18 mouse cellular contexts compared by ENCODE assay signal in genomic region chr9:58690701-58691100, GRCm38 (mm10). TPM values are rescaled to one million over a fixed set of nuclear protein-coding genes. Genes with fewer than 3 reads are reported as not detected.
DNase-seq lines count a peak whose midpoint lies in the region.
"Had no signal": no experiment of that assay in that cellular context is flagged by ENCODE, and none has a peak within 500 bp of the region (broad histone marks: within the 10 kb centered on the region; RNA-seq: fewer than 3 reads in every experiment).

No protein-coding gene starts in this region.

- no peaks in the 10 kb centered on the region for H3K9me3 ChIP-seq in heart, embryonic 10.5 days

- H3K27me3 ChIP-seq in heart, embryonic 10.5 days (ENCODE audit: insufficient read depth, poor library complexity, severe bottlenecking): no peaks in the 10 kb centered on the region
- H3K27me3 ChIP-seq: CH12.LX, Patski had no signal

- no peak overlapping the region for H3K4me3 ChIP-seq in heart, embryonic 10.5 days

- 76% methylated on average over 4 of the region's 4 CpGs for WGBS in heart, embryonic 10.5 days

- no peak overlapping the region for H3K27ac ChIP-seq in heart, embryonic 10.5 days

- intact Hi-C loops in heart, postnatal 10 days (cut with DNase I): no loop called here
- intact Hi-C loops in heart, postnatal 14 days (cut with DNase I): no loop called here

- DNase-seq in heart, adult 11 months: peak; percentile 74
- no peak for DNase-seq in heart, postnatal 10 days
- DNase-seq in heart, embryonic 10.5 days (ENCODE audit: low spot score): peak; percentile 74
- DNase-seq in heart, postnatal 14 days: no peak
- DNase-seq: adrenal gland, adult 2 months; adrenal gland, adult 8-10 months; adrenal gland, postnatal 10 days; adrenal gland, postnatal 14 days; adrenal gland, postnatal 25 days; adrenal gland, postnatal 36 days; B cell, adult 2 months; cerebellum, adult 11 months; cerebellum, adult 11-12 months; cerebellum, adult 18-20 months had no signal

- peaks cover 30% of the 10 kb centered on the region for H3K4me1 ChIP-seq in heart, embryonic 10.5 days

- no peaks in the 10 kb centered on the region; the same call in 1 of the 2 replicates for H3K36me3 ChIP-seq in heart, embryonic 10.5 days
- H3K36me3 ChIP-seq: G1E had no signal

RNA-seq across cellular contexts. Expression of gene Rec114, which starts 53.1 kb away (rescaled TPM):
- total RNA-seq in heart, postnatal 10 days (2021): 1 to 10 TPM; 1.3 to 4.2 TPM
- 11.6 and 16.5 TPM in 2 replicates for polyA plus RNA-seq in heart, embryonic 10.5 days (2016; fragmentation: Nextera tagmentation; extraction: Ambion mirVana)
- total RNA-seq in heart, postnatal 14 days (2021): 1 to 10 TPM; 2.7 to 5.3 TPM
- total RNA-seq: adrenal gland, postnatal 25 days; CH12.LX had no signal
- polyA plus RNA-seq: activated CD4-positive, CD25-positive, alpha-beta regulatory T cell, adult 4 months; G1E had no signal

Comparison
In these comparisons a context has a peak if more than half of its experiments do, and no peak if none do; other contexts are left out.
1. DNase-seq: peak in heart, adult 11 months (single experiment) and heart, embryonic 10.5 days (single experiment); none in heart, postnatal 10 days (0 of 2) and heart, postnatal 14 days (0 of 2).